Mouse (Mus musculus) cortical plate, adult 2 months (tissue): ENCODE data around the gene Arfgef2.

ENCODE experiments used
- CTCF ChIP-seq: fragments of 200-500 bp; IDR thresholded peaks from 2 replicates; pipeline ENCODE4 v1.5.1; 2011; ENCODE audit warnings: mild to moderate bottlenecking, control low read depth, low read length; ENCODE audit not compliant: insufficient read depth; ENCODE audit errors: extremely low read depth
- POLR2A ChIP-seq: fragments of 200-500 bp; IDR thresholded peaks from 2 replicates; pipeline ENCODE4 v1.6.1; 2011; ENCODE audit warnings: mild to moderate bottlenecking, low read length, control low read depth; ENCODE audit not compliant: insufficient read depth; ENCODE audit errors: extremely low read depth

DNA sequence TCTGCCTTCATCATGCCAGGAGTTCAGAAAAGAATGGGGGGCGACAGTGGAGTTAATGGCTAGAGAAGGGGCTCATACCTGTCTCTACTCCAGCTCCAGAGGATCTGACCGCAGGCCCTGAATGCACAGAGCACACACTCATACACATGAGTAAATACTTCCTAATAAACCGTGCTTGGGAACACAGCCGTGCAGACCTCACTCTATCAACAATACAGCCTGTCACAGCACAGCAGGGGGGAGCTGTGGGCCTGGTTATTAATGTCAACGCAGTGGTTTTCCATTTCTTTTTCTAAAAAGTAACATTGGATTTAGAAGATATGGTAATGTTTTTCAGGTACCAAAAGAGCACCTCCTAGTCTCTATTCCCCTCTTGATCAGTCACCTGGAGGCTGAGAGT, 129.0 kb downstream of the Arfgef2 start:
- no peak for TF ChIP-seq CTCF
- no peak for TF ChIP-seq POLR2A
